Mouse (Mus musculus) cerebellum, postnatal 10 days (tissue): ENCODE results near the gene Cd276.

ENCODE experiments used
- DNase-seq, 2 experiments: peaks; one replicate each; pipeline ENCODE4 v3.0.0; 2021; ENCODE audit warnings: mixed read lengths in 2 of 2

Cd276 gene

DNA sequence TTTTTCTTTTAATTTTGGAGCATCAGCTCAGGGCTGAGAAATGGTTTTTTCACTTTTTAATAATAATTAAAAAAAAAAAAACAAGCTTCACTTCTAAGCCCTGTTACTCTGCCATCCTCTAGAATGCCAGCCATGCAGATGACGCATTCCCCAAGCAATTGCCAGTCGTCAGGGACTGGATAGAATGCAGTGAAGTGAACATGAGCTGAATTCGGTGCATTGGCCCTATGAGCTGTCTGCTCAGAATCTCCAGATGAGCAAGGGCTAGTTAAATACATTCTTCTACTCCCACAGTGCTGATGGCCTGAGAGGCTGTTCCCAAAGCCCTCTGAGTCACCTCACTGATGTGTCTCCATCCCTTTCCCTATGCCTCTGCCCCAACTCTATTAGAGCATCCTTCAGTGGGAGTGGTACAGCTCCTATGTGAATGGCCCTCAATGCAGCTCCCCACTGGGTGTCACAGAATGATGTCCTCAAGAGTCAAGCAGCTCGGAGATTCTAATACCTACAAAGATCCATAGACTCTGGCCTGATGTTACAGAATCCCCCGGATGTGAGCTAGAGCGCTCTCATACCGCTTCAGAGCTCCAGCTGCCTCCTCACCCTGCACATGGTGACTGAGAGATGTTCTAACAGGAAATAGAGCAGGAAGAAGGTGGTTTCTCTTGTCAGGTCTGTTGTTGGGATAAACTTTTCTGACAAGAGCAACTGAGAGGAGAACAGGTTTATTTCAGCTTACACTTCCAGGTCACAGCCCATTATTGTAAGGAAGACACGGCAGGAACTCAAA lies 47.8 kb downstream of the Cd276 start:
- DNase-seq: no peak

DNA sequence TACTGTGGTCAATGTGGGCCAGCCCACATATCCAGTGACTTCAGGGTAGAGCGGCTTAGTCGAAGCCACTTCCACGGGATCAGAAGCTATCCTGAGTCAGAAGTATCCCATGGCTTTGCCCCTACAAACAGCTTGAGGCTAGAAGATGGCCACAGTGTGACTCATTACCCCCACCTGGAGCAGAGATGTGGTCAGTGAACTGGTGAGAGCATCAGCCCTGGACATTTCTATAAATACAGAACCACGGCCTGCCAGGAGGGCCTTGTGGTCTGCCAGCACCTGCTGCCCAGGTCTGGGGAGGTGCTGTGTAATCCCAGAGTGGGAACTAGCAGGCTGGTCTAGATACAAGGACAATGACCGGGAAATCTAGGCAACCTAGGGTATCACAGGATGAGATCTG lies 54.3 kb downstream of the Cd276 start:
- DNase-seq: no peak

DNA sequence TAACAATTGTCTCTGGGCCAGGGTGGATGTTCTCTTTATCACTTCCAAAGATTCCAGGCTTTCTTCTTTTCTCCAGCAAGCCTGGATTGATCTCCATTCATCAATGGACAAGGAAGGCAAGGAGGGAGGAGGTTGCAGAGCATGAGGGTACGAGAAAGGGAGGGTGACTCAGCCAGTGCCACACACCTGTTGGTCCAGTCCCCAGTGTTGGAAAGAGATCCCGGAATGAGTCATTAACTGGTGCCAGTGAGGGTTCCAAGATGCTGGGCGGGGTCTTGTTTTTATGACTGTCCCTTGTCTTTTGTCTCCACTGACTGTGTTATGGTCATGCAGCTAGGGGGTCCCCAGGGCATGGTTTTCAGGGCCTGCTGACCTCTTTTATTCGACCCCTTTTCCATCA lies 57.3 kb downstream of the Cd276 start:
- DNase-seq: no peak

DNA sequence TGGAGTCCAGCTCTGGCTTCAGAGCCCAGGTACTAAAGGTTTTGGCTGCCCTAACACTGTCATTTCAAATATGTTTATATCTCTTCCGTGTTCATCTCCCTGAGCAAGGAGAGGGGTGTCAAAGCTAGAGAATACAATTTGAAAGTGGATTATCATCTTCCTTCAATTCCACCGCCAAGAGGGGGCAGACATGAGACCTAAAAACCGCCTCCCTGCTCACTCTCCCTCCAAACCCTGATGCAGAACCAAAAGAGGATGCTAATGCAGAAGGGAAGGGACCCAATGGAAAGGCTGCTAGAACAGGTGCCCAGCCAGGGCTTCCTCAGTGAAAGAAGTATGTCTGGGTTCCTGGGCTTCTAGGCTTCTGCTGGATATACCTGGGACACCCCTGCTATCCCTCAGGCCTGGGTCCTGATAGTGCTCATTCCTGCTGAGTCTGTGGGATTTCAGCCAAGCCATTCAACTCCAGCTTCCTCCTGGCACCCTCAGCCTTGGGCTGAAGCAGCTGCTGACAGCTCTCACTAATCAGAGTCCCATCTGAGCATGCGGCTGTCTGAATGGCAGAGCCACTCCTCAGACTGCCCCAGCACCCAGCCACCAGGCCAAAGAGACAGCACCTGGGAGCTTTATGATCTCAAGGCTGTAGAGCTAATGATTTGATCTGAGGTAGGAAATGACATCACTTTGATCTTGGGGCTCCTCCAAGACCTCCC lies 58.6 kb downstream of the Cd276 start:
- peak; percentile 70 to 76 for DNase-seq

DNA sequence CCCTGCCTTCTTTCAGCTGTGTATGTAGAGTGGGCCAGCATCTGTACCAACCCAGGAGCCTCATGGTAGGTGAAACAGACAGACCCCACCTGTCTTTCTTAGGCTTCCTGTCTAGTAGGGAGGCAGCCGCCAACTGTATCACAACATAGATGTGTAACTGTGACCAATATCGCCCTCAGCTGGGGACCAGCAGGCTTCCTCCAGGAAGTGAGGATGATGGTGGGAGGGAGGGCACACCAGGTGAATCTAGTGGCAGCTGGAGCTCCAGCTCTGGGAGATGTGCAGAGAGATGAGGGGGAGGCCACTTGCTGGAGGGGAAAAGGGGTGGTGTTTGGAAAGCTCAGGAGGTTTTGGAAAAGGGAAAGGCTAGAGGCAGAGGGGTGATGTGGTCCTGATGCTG lies 60.2 kb downstream of the Cd276 start:
- DNase-seq: no peak

DNA sequence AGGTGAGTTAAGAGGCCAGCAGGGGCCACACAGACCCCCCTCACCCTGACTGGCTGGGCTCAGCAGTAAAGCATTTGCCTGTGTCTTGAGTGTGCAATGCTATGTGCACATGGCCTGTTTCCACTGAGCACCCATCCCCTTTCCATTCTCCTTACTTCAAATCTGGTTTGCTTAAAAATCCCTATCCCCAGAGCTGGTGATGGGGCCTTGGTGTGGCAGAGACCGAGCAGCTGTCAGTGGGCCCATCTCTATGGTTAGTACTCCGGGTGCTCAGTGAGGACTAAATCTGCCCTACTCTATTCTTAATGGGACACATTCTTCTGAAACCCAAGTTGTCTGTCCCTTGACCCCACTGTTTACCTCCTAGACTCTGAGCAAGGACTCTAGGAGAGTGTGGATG lies 64.8 kb downstream of the Cd276 start:
- DNase-seq: no peak

DNA sequence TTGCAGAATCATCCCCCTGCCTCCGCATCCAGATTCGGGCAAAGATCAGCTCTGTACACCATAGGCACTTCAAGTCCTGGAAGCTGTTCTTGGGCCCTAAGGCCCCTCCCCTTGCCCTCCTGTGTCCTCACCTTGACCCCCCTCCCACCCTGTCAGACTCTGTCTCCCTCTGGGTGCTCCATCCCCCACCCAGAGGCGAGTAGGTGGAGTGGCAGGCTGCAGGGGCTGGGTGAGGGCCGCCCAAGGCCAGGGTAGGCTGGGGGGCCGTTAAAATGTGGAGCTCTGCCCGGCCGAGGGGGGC lies 65.4 kb downstream of the Cd276 start:
- DNase-seq: no peak

DNA sequence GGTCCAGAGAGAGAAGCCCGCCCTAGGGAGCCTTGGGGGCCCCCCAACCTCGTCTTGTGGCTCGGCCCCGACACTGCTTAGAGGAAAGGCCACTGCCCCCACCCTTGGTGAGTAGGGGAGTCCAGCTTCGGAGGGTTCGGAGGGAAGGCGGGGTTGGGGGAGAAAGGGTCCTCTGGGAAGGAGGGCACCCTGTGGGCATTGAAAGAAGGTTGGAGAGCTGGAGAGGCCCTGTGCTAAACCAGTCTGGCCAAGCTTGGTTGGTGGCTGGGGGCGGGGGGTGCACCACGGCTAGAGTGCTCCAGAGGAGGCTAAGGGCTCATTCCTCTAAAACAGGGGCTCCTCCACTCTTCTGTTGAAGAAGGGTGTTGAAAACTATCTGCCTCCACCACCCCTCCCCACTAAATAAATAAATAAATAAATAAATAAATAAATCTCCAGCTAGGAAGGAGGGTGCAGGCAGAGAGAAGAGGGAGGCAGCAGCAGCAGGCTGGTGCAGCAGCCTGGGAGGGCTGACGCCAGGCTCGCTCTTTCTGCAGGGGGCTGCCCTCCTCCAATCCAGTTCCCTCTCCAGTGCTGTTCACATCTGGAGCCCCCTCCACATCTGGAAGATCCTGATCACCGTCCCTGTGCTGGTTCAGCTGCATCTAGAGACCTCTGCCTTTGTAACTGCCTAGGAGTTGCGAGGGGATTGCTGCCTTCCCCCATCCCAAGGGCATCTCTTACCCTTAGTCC lies 65.9 kb downstream of the Cd276 start:
- peak; percentile 61 to 63 for DNase-seq

DNA sequence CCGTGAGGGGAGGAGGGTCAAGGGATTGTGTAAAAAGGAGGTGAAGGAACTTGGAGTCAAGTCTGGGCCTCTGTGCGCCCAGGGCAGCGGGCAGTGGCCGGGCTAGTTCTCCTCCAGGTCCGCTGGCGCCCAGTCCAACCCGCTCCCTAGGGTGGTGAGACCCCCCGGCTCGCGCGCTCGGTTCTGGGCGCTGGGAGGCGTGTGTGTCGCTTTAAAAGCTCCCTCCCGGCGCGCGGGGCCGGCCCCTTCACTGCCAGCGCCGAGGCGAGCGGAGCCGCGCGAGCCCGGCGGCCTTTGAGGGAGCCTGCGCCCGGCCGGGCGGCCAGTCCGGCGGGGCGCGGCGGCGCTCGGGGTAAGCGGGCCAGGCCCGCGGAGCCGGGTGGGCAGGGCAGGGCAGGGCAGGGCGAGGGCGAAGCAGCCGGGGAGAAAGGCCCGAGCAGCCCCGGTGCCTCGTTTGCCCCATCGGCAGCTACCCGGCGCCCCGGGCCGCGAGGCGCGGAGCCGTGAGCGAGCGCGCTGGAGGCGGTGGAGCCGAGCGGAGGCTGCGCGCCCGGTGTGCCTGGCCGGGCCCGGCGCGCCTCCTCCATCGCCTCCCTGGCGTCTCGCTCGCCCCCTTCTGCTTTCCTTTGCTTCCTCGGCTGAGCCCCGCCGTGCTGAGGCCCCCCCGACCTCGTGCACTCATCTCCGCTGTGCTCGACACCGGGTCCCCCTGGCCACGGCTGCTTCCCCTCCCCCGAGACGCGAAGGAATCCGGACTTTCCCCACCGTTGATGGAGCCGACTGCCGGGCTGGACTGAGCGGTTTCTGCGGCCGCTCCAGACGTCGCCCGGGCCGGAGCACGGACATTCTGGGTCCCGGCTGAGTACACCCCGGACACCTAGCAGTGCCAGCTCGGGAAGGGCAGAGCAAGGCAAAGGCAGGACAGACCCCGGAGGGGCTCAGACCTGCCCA lies 67.1 kb downstream of the Cd276 start, which contains the start of gene Insyn1:
Insyn1 (plus strand) TSS at position 753 of the 951 bp plus-strand sequence.
- peak; percentile 73 to 75 for DNase-seq

DNA sequence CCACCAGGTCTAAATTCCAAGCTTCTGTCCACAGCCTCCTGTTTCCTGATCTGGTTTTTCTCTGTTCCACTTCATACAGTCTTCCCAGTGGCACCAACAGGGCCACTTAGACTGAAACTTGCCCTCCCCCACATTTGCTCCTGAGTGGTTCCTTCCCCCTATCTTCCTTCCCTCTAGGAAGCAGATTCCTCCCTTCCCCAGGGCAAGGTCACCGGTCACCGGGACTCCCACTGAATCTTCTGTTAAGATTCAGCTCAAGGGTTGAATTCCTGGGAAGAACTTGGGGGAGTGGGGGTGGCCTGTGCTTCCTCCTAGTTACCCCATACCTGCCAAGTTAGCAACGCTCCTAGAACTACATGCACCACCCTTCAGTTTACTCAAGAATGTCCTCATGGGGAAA lies 68.2 kb downstream of the Cd276 start:
- no peak for DNase-seq
